Mouse (Mus musculus): ENCODE measurements at regions not wholly inside any gene's neighbourhood (a gene's known extent, or its start where the extent isn't known, plus 50 kb on each side); places are given as distances from the start of the nearest gene placed in this dataset.

DNA sequence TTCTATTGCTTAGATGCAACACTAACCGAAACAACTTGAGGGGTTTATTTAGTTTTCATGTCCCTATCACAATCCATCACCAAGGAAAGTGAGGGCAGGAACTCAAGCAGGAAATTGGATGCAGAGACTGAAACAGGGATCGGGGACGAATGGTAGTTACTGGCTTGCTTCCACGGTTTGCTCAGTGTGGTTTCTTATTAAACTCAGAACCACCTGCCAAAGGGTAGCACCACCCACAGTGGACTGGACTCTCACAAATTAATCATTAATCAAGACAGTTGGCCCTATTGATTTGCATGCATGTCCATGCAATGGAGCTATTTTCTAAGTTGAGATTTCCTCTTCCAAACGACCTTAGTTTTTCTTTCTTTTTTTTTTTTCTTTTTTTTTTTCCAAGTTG lies 719.2 kb downstream of the Diaph3 start:
- Histone ChIP-seq H3K4me3 (ENCODE audit: low read depth, low read length) (no peak overlapping the region), H3K9ac (ENCODE audit: low read length) (no peak overlapping the region), H3K36me3 (ENCODE audit: control insufficient read depth, insufficient read depth, low read length) (no peaks in the 10 kb centered on the region), H3K27me3 (ENCODE audit: control insufficient read depth, insufficient read depth, low read length) (no peaks in the 10 kb centered on the region), H3K4me1 (ENCODE audit: control insufficient read depth, insufficient read depth, low read length) (no peaks in the 10 kb centered on the region), H3K4me2 (no peak overlapping the region), H3K9me3 (ENCODE audit: control insufficient read depth, low read length) (no peaks in the 10 kb centered on the region), H3K27ac (ENCODE audit: low read depth, low read length) (no peak overlapping the region)
- ATAC-seq (ENCODE audit: low FRiP score) = no peak
- WGBS = 89% methylated on average over 5 of the region's 5 CpGs
- DNase-seq (ENCODE audit: low spot score, missing footprints) = no peak

DNA sequence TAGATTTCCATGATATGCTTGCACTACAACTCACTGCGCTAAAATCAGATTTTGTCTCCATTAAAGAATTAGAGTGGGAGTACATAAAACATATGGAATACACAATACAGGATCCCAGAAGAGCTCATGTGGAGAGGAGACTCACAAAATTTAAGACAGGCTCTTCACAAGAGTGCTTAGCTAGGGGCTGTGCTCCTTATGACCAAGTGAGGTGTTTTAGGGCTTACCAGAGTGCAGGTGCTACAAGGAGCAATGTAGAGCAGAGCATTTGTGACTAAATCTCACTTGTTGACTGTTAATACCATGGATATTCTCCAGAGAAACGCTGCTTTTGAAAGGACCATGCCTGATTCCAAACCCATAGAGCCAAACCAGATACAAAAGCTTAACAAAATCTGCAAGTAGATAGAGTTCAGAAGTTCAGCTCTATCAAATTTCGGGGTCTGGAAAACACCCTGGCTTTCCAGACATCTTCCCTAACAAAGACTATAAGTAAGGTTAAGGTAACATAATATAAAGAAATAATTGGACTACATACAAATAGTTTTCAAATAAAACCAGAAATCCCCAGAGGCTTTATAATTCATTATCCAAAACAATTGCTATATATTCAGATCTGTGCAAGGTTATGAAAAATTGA lies 721.0 kb downstream of the Diaph3 start:
- Histone ChIP-seq H3K27ac (ENCODE audit: low read depth, low read length) (no peak overlapping the region), H3K4me1 (ENCODE audit: control insufficient read depth, insufficient read depth, low read length) (no peaks in the 10 kb centered on the region), H3K4me3 (ENCODE audit: low read depth, low read length) (no peak overlapping the region), H3K9ac (ENCODE audit: low read length) (no peak overlapping the region), H3K27me3 (ENCODE audit: control insufficient read depth, insufficient read depth, low read length) (no peaks in the 10 kb centered on the region), H3K36me3 (ENCODE audit: control insufficient read depth, insufficient read depth, low read length) (no peaks in the 10 kb centered on the region), H3K9me3 (ENCODE audit: control insufficient read depth, low read length) (no peaks in the 10 kb centered on the region), H3K4me2 (no peak overlapping the region)
- DNase-seq (ENCODE audit: low spot score, missing footprints) = no peak
- ATAC-seq (ENCODE audit: low FRiP score) = no peak
- WGBS = 85% methylated on average over 3 of the region's 3 CpGs

DNA sequence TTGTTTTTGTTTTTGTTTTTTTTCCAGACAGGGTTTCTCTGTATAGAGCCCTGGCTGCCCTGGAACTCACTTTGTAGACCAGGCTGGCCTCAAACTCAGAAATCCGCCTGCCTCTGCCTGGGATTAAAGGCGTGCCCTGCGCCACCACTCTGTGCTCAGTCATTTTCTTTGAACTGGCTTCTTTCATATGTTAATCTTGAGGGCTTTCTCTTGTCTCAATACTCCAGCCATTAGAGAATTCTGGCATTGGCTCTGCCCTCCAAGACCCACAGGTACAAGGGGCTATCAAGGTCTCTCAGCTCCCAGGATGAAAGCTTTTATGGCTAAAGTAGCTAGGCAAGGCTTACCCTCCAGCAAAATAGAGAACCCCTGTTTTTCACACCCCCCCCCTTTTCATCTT lies 744.2 kb downstream of the Diaph3 start:
- Histone ChIP-seq H3K27me3 (ENCODE audit: control insufficient read depth, insufficient read depth, low read length) (no peaks in the 10 kb centered on the region), H3K27ac (ENCODE audit: low read depth, low read length) (no peak overlapping the region), H3K4me3 (ENCODE audit: low read depth, low read length) (no peak overlapping the region), H3K9me3 (ENCODE audit: control insufficient read depth, low read length) (no peaks in the 10 kb centered on the region), H3K36me3 (ENCODE audit: control insufficient read depth, insufficient read depth, low read length) (no peaks in the 10 kb centered on the region), H3K4me2 (no peak overlapping the region), H3K4me1 (ENCODE audit: control insufficient read depth, insufficient read depth, low read length) (peaks cover 9% of the 10 kb centered on the region), H3K9ac (ENCODE audit: low read length) (no peak overlapping the region)
- DNase-seq (ENCODE audit: low spot score, missing footprints) (no peak), ATAC-seq (ENCODE audit: low FRiP score) (no peak)
- WGBS = 66% methylated on average over 3 of the region's 3 CpGs

DNA sequence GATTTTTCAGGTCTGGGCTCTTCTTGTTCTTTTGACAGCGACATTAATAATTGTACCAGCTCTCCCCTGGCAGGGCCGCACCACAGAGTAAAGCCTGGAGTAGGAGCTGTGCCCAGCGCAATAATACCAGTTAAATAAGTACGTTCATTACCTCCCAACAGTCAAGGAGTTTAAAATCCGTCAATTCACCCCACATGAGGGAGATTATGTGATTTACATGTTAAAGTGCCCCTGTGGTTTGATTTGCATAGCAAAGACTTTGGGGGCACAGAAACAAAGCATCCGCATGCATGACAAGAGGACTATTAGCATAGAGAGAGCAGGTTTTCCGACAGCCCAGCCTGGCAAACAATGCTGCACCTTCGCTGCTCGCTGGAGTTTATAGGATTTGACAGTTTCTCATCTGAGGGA lies 745.1 kb downstream of the Diaph3 start:
- Histone ChIP-seq H3K4me2 (peak overlapping the region; percentile 41), H3K36me3 (ENCODE audit: control insufficient read depth, insufficient read depth, low read length) (no peaks in the 10 kb centered on the region), H3K9ac (ENCODE audit: low read length) (peak overlapping the region; percentile 41), H3K4me1 (ENCODE audit: control insufficient read depth, insufficient read depth, low read length) (peaks cover 9% of the 10 kb centered on the region), H3K9me3 (ENCODE audit: control insufficient read depth, low read length) (no peaks in the 10 kb centered on the region), H3K27me3 (ENCODE audit: control insufficient read depth, insufficient read depth, low read length) (no peaks in the 10 kb centered on the region), H3K27ac (ENCODE audit: low read depth, low read length) (no peak overlapping the region), H3K4me3 (ENCODE audit: low read depth, low read length) (peak overlapping the region; percentile 14; the same call in 1 of the 2 replicates)
- 8% methylated on average over 9 of the region's 9 CpGs for WGBS
- ATAC-seq (ENCODE audit: low FRiP score) (peak; percentile 81), DNase-seq (ENCODE audit: low spot score, missing footprints) (peak; percentile 92)

DNA sequence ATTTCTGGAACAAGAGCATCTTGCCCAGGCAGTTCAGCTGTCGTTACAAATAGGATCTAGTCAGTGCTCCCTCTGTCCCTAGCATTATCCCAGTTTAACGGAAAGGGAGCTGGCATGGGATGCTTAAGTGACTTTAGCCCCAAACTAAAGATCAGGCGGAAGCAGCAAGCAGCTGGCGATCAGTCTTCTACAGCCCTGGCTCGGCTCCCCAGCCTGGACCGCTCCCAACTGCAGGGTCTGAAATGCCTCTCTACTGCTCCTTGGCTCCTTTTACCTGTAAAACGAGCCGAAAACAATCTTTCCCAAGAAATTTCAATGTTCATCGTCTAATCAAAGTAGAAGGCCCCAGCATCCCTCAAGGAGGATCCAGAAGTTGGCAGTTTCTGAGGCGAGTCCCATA lies 745.5 kb downstream of the Diaph3 start:
- Histone ChIP-seq H3K27me3 (ENCODE audit: control insufficient read depth, insufficient read depth, low read length) (no peaks in the 10 kb centered on the region), H3K4me3 (ENCODE audit: low read depth, low read length) (peak overlapping the region; percentile 14; the same call in 1 of the 2 replicates), H3K4me1 (ENCODE audit: control insufficient read depth, insufficient read depth, low read length) (peaks cover 9% of the 10 kb centered on the region), H3K27ac (ENCODE audit: low read depth, low read length) (no peak overlapping the region), H3K36me3 (ENCODE audit: control insufficient read depth, insufficient read depth, low read length) (no peaks in the 10 kb centered on the region), H3K4me2 (peak overlapping the region; percentile 41), H3K9me3 (ENCODE audit: control insufficient read depth, low read length) (no peaks in the 10 kb centered on the region), H3K9ac (ENCODE audit: low read length) (peak overlapping the region; percentile 41; the same call in 1 of the 2 replicates)
- no peak for DNase-seq (ENCODE audit: low spot score, missing footprints)
- 17% methylated on average over 10 of the region's 10 CpGs for WGBS
- peak; percentile 14; the same call in 1 of the 2 replicates for ATAC-seq (ENCODE audit: low FRiP score)

DNA sequence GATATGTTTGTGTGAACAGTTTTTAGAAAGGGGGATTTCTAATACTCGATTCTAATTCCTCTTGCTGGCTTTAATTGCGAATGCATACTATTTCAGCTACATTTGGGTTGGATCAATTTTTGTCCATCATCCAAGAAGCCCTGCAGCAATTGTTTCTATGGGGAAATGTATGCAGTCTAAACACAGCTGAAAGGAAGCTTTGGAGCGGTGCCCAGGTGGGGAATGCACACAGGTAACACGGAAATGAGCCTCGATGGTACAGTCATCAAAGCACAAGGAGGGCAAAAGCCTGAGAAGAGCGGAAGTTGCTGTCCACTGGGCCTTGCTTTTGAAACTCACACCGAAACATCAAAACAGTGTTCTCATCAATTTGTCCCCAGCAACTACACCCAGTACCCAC lies 746.0 kb downstream of the Diaph3 start:
- Histone ChIP-seq H3K27me3 (ENCODE audit: control insufficient read depth, insufficient read depth, low read length) (no peaks in the 10 kb centered on the region), H3K4me3 (ENCODE audit: low read depth, low read length) (no peak overlapping the region), H3K9me3 (ENCODE audit: control insufficient read depth, low read length) (no peaks in the 10 kb centered on the region), H3K4me2 (no peak overlapping the region), H3K27ac (ENCODE audit: low read depth, low read length) (no peak overlapping the region), H3K9ac (ENCODE audit: low read length) (no peak overlapping the region), H3K4me1 (ENCODE audit: control insufficient read depth, insufficient read depth, low read length) (peaks cover 9% of the 10 kb centered on the region), H3K36me3 (ENCODE audit: control insufficient read depth, insufficient read depth, low read length) (no peaks in the 10 kb centered on the region)
- no peak for ATAC-seq (ENCODE audit: low FRiP score)
- 76% methylated on average over 7 of the region's 7 CpGs for WGBS
- no peak for DNase-seq (ENCODE audit: low spot score, missing footprints)

DNA sequence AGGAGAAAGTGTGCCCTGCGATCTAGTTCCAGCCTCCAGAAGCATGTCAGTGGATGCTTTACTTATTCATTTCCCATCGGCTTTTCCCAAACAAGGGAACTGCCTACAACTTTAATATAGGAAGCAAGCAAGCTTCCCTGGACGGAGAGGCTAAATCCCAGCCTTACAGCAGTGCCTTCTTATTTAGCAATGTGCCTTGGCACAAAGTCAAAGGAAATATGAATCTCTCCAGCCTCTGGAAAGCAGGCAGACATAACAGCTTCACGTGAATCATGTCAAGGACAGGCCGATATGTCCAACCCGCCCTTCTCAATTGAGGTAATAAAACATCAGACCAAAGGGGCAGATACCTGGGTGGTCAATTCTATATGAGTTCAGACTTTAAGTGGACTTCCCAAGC lies 755.9 kb downstream of the Diaph3 start:
- H3K36me3 ChIP-seq (ENCODE audit: control insufficient read depth, insufficient read depth, low read length) = no peaks in the 10 kb centered on the region
- H3K9ac ChIP-seq (ENCODE audit: low read length) = no peak overlapping the region
- H3K4me2 ChIP-seq = no peak overlapping the region
- H3K4me1 ChIP-seq (ENCODE audit: control insufficient read depth, insufficient read depth, low read length) = no peaks in the 10 kb centered on the region
- 93% methylated on average over 6 of the region's 6 CpGs for WGBS
- no peak overlapping the region for H3K4me3 ChIP-seq (ENCODE audit: low read depth, low read length)
- no peak for DNase-seq (ENCODE audit: low spot score, missing footprints)
- no peak for ATAC-seq (ENCODE audit: low FRiP score)
- H3K27me3 ChIP-seq (ENCODE audit: control insufficient read depth, insufficient read depth, low read length) = no peaks in the 10 kb centered on the region
- no peak overlapping the region for H3K27ac ChIP-seq (ENCODE audit: low read depth, low read length)
- H3K9me3 ChIP-seq (ENCODE audit: control insufficient read depth, low read length) = no peaks in the 10 kb centered on the region

DNA sequence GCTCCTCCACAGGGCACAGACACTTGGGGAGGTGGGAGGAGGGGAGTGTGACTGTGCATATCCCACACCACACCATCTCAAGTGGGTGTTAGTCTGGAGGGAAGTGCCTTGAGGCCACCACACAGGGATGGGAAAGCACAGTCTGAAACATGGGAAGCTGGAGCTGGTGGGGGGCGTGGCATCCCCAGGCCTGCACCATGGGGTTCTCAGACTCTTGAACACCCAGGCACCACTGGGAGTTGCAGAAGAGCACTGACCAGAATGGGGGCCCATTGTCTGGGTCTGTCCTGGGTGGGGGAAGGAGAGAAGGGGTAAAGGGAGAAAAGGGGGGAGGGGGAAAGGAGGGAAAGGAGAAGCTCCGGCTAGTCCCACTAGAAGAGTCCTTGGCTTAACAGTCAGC lies 776.0 kb downstream of the Diaph3 start:
- Histone ChIP-seq H3K9me3 (ENCODE audit: control insufficient read depth, low read length) (no peaks in the 10 kb centered on the region), H3K4me2 (no peak overlapping the region), H3K9ac (ENCODE audit: low read length) (no peak overlapping the region), H3K36me3 (ENCODE audit: control insufficient read depth, insufficient read depth, low read length) (no peaks in the 10 kb centered on the region), H3K4me1 (ENCODE audit: control insufficient read depth, insufficient read depth, low read length) (no peaks in the 10 kb centered on the region), H3K27ac (ENCODE audit: low read depth, low read length) (no peak overlapping the region), H3K4me3 (ENCODE audit: low read depth, low read length) (no peak overlapping the region), H3K27me3 (ENCODE audit: control insufficient read depth, insufficient read depth, low read length) (no peaks in the 10 kb centered on the region)
- ATAC-seq (ENCODE audit: low FRiP score) (peak; percentile 42), DNase-seq (ENCODE audit: low spot score, missing footprints) (no peak)
- WGBS = 90% methylated on average over 2 of the region's 2 CpGs

DNA sequence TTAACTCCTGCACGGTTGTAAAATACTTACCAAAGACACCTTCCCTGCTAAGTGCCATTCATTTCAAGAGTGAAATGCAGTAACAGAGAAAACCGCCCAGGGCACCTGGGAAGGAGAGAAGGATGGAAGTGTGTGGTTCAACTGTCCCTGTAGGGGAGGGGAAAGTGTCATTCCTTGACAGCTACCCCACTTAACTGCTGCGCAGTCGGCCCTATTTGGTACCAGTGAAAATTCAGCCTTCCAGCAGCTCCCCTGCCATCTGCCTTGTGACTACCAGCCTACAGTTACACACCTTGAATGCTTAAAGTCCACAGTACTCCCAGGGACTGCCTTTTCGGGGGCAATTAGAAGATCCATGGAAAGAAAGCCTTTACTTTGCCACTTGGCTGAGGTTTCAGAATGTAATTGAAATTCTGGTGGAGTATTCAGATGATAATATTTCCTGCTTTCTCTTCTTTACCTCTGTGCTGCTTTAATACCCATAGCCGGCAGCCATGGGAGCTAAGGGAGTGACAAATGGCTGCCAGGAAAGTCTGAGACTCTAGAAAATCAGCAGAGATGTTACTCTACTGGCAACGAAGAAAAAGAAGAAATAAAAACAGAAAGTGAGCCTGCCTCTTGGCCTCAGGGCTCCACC lies 780.5 kb downstream of the Diaph3 start:
- H3K9ac ChIP-seq (ENCODE audit: low read length) = no peak overlapping the region
- no peak for DNase-seq (ENCODE audit: low spot score, missing footprints)
- no peak for ATAC-seq (ENCODE audit: low FRiP score)
- no peak overlapping the region for H3K4me3 ChIP-seq (ENCODE audit: low read depth, low read length)
- no peak overlapping the region for H3K27ac ChIP-seq (ENCODE audit: low read depth, low read length)
- no peaks in the 10 kb centered on the region for H3K36me3 ChIP-seq (ENCODE audit: control insufficient read depth, insufficient read depth, low read length)
- WGBS = 42% methylated on average over 7 of the region's 7 CpGs
- H3K4me1 ChIP-seq (ENCODE audit: control insufficient read depth, insufficient read depth, low read length) = no peaks in the 10 kb centered on the region
- no peak overlapping the region for H3K4me2 ChIP-seq
- no peaks in the 10 kb centered on the region for H3K9me3 ChIP-seq (ENCODE audit: control insufficient read depth, low read length)
- H3K27me3 ChIP-seq (ENCODE audit: control insufficient read depth, insufficient read depth, low read length) = no peaks in the 10 kb centered on the region
